ENCODE assay signal across 8 mouse cellular contexts in genomic region chr9:116639597-116640301, GRCm38 (mm10).
DNase-seq lines count a peak whose midpoint lies in the region; ATAC-seq lines count a peak whose summit lies in the region.

No protein-coding gene starts in this region.

- ATAC-seq in granulocyte monocyte progenitor cell, adult 5-6 weeks (replicated peaks; ENCODE audit: poor library complexity, severe bottlenecking), result no peak

- DNase-seq in adrenal gland, adult 8-10 months, result peak; percentile 21
- no peak for DNase-seq in adrenal gland, postnatal 25 days
- peak; percentile 5 for DNase-seq in ovary, postnatal 36 days (ENCODE audit: low spot score)
- no peak for DNase-seq in ovary, postnatal 10 days (ENCODE audit: low spot score)
- peak; percentile 30 for DNase-seq in heart, postnatal 4 days
- peak; percentile 7 to 31 for DNase-seq in urinary bladder, postnatal 36 days (ENCODE audit: low spot score in 2 of 2)
- DNase-seq in natural killer cell, adult 2 months (ENCODE audit: low spot score in 2 of 2), result no peak

Comparison
In these comparisons a context has a peak if more than half of its experiments do, and no peak if none do; other contexts are left out.
1. DNase-seq: peak in adrenal gland, adult 8-10 months (single experiment), ovary, postnatal 36 days (single experiment), heart, postnatal 4 days (single experiment) and urinary bladder, postnatal 36 days (2 of 2); none in adrenal gland, postnatal 25 days (single experiment), ovary, postnatal 10 days (single experiment) and natural killer cell, adult 2 months (0 of 2).